Mouse (Mus musculus) neural tube, embryonic 15.5 days (tissue): ENCODE results near the gene Rab20. TPM values are rescaled to one million over a fixed set of nuclear protein-coding genes. Genes with fewer than 3 reads are reported as not detected.

Experiments used
- ATAC-seq: fragments of 200-750 bp; cut with Nextera tagmentation; 2 replicates; pipeline ENCODE4 v1.8.0; 2017; ENCODE audit warnings: mild to moderate bottlenecking, moderate TSS enrichment, moderate library complexity; ENCODE audit not compliant: low FRiP score
- H3K27ac ChIP-seq: fragments of 300-500 bp; sonication (generic); replicated peaks from 2 replicates; pipeline ENCODE4 v1.5.1; 2015; ENCODE audit warnings: mild to moderate bottlenecking, inconsistent platforms
- H3K27me3 ChIP-seq: fragments of 300-500 bp; sonication (generic); replicated peaks from 2 replicates; pipeline ENCODE4 v1.6.1; 2015; ENCODE audit warnings: inconsistent platforms
- H3K36me3 ChIP-seq: fragments of 300-500 bp; sonication (generic); 2 replicates; pipeline ENCODE4 v1.6.1; 2015; ENCODE audit warnings: inconsistent platforms
- H3K4me1 ChIP-seq: fragments of 300-500 bp; sonication (generic); 2 replicates; pipeline ENCODE4 v1.6.1; 2015; ENCODE audit warnings: inconsistent platforms
- H3K4me2 ChIP-seq: fragments of 300-500 bp; sonication (generic); 2 replicates; pipeline ENCODE4 v1.6.1; 2015; ENCODE audit warnings: inconsistent platforms, mild to moderate bottlenecking, moderate library complexity
- H3K4me3 ChIP-seq: fragments of 300-500 bp; sonication (generic); replicated peaks from 2 replicates; pipeline ENCODE4 v1.5.1; 2015; ENCODE audit warnings: mild to moderate bottlenecking, inconsistent platforms
- H3K9ac ChIP-seq: fragments of 300-500 bp; sonication (generic); replicated peaks from 2 replicates; pipeline ENCODE4 v1.6.1; 2015; ENCODE audit warnings: mild to moderate bottlenecking, inconsistent platforms
- H3K9me3 ChIP-seq: fragments of 300-500 bp; sonication (generic); replicated peaks from 2 replicates; pipeline ENCODE4 v1.6.1; 2016; ENCODE audit warnings: inconsistent platforms
- WGBS: fragments of 180-500 bp; shearing (Covaris S2); methylation state at CpG from one replicate; pipeline ENCODE4 v1.1.7; 2015; ENCODE audit warnings: mixed read lengths; 5-methylcytosine and 5-hydroxymethylcytosine counted together
- polyA plus RNA-seq: library from polyadenylated mRNA; unstranded; fragments of >200 nt; fragmentation: Nextera tagmentation; extraction: Ambion mirVana; gene quantifications from 2 replicates; pipeline ENCODE4 v1.2.1, GENCODE M21; 2015

The Rab20 gene
- polyA plus RNA-seq, 1 experiment from 2014 or later: 1.00 TPM

DNA sequence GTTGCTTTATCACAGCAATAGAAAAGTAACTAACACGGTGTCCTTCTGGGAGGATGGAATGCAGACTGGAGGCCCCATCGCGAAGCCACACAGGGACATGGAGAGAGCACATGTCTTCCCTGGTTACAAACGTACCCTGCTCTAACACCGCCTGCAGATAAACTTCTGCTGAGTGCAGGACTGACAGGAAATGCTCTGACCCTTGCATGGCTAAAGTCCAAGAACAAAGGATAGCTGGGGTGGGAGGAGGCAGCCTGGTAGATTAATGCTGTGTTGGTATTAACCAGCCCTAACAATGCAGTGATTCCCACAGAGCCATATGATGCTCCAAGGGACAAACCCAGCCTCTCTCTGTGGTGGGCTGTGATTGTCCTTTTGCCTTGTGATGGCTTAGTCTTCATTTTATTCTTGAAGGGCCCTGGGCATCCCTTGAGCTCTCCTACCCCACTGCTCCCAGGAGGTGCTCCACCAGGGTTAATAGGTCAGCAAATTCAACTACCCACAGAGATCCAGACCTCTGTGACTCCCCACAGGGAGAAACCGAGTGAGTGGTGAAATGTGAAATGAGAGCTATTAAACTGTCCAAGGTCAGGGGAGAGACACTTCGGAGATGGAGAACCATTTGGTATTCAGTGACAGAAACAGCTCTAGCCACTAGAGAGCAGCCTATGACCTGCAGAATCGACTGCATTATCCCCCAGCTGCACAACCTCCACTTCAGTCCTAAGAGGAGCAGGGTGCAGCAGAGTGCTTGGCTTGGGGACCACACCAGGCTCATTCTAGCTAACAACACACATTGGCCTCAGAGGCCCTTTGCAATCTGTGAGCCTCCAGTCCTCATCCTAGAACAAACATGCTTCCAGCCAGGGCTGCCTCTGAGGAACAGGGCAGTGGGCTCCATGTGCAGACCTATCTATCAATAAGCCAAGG is 28.1 kb downstream of the Rab20 start:
- Histone ChIP-seq H3K4me3 (no peak overlapping the region), H3K4me2 (no peak overlapping the region), H3K4me1 (0 out of 2 replicates have a peak, but pooled peaks cover 3% of the 10 kb centered on the region), H3K36me3 (no peaks in the 10 kb centered on the region), H3K9ac (no peak overlapping the region), H3K27me3 (no peaks in the 10 kb centered on the region), H3K27ac (no peak overlapping the region), H3K9me3 (no peaks in the 10 kb centered on the region)
- 30% methylated on average over 8 of the region's 8 CpGs for WGBS
- no peak for ATAC-seq

DNA sequence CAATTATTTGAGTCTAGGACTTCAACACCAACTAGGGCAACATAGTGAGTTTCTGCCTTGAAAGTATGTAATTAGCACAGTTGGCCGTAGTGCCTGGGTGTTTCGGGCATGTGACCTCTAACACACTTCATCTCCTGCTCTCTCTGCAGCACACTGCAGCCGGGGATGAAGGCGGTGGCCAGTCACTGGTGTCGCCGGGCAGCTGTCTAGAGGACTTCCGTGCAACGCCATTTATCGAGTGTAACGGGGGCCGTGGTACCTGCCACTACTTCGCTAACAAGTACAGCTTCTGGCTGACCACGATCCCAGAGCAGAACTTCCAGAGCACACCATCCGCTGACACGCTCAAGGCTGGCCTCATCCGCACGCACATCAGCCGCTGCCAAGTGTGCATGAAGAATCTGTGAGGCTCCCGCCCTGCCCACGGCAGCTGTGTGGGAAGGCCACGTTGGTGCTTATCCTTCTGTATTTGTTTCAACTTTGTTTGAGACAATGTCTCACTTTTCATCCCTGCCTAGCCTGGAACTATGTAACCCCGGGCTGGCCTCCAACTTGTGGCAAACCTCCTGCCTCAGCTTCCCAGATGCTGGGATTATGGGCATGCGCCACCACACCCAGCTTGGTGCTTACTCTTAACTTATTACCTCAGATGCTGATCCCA is 30.5 kb downstream of the Rab20 start:
- H3K9ac ChIP-seq: no peak overlapping the region
- no peak overlapping the region for H3K4me3 ChIP-seq
- H3K27me3 ChIP-seq: no peaks in the 10 kb centered on the region
- 0 out of 2 replicates have a peak, but pooled peaks cover 3% of the 10 kb centered on the region for H3K4me1 ChIP-seq
- no peak overlapping the region for H3K4me2 ChIP-seq
- ATAC-seq: no peak
- no peaks in the 10 kb centered on the region for H3K9me3 ChIP-seq
- H3K27ac ChIP-seq: no peak overlapping the region
- H3K36me3 ChIP-seq: no peaks in the 10 kb centered on the region
- WGBS: 95% methylated on average over 23 of the region's 23 CpGs

DNA sequence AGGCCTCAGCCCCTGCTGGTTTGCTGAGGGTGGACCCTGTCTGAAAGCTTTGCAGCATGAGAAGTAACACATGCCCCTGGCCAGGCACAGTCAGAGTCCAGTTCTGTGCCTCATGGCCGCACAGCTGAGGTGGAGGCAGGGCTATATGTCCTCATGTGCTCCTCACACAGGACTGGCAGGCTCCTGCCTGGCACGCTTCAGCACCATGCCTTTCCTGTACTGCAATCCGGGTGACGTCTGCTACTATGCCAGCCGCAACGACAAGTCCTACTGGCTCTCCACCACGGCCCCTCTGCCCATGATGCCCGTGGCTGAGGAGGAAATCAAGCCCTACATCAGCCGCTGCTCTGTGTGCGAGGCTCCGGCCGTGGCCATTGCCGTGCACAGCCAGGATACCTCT is 32.7 kb downstream of the Rab20 start:
- H3K9me3 ChIP-seq: no peaks in the 10 kb centered on the region
- no peak overlapping the region for H3K4me2 ChIP-seq
- H3K27me3 ChIP-seq: no peaks in the 10 kb centered on the region
- H3K9ac ChIP-seq: no peak overlapping the region
- no peak overlapping the region for H3K4me3 ChIP-seq
- ATAC-seq: no peak
- H3K36me3 ChIP-seq: no peaks in the 10 kb centered on the region
- H3K27ac ChIP-seq: no peak overlapping the region
- 0 out of 2 replicates have a peak, but pooled peaks cover under 1% of the 10 kb centered on the region for H3K4me1 ChIP-seq
- WGBS: 94% methylated on average over 13 of the region's 13 CpGs

DNA sequence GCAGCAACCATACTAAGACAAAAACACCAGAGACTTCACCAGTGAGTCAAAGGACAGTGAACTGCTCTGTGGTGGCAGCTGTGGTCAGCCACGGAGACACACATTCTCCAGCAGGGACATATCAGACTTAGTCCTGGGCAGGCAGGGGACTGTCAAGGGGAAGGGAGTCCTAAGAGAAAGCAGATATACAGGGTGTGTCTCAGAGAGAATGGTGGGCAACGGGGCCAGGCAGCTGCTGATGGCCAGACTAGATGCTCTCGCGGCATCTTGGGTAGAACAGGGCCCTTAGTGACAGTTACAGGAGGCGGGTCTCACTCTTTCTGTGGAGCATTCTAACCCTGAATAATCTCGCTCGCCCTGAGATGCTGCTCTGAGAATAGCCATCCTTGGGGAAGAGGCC is 34.3 kb downstream of the Rab20 start:
- 85% methylated on average over 7 of the region's 7 CpGs for WGBS
- H3K36me3 ChIP-seq: no peaks in the 10 kb centered on the region
- no peak overlapping the region for H3K4me2 ChIP-seq

DNA sequence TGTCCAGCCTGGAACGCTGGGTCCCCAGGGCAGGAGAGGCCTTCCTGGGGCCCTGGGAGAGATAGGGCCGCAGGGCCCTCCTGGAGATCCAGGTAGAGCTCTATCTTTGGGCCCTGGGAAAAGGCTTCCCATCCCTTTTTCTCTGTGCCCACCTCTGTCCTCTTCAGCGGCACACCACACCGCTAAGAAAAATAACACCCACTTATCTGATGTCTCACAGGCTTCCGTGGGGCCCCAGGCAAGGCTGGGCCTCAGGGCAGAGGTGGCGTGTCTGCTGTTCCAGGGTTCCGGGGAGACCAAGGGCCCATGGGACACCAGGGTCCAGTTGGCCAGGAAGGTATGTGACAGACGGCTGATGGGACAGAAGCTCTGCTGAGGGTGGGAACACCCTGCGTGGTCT is 34.9 kb downstream of the Rab20 start:
- H3K36me3 ChIP-seq: no peaks in the 10 kb centered on the region
- no peaks in the 10 kb centered on the region for H3K27me3 ChIP-seq
- H3K9ac ChIP-seq: no peak overlapping the region
- H3K4me3 ChIP-seq: no peak overlapping the region
- 95% methylated on average over 9 of the region's 9 CpGs for WGBS
- no peak overlapping the region for H3K4me2 ChIP-seq
- no peak for ATAC-seq
- no peaks in the 10 kb centered on the region for H3K9me3 ChIP-seq
- no peaks in the 10 kb centered on the region for H3K4me1 ChIP-seq
- H3K27ac ChIP-seq: no peak overlapping the region

More for the DNA sequence above, 34.3 kb downstream of the Rab20 start:
- Histone ChIP-seq H3K9ac (no peak overlapping the region), H3K27ac (no peak overlapping the region), H3K9me3 (no peaks in the 10 kb centered on the region), H3K4me3 (no peak overlapping the region), H3K4me1 (no peaks in the 10 kb centered on the region), H3K27me3 (no peaks in the 10 kb centered on the region)
- ATAC-seq: no peak

DNA sequence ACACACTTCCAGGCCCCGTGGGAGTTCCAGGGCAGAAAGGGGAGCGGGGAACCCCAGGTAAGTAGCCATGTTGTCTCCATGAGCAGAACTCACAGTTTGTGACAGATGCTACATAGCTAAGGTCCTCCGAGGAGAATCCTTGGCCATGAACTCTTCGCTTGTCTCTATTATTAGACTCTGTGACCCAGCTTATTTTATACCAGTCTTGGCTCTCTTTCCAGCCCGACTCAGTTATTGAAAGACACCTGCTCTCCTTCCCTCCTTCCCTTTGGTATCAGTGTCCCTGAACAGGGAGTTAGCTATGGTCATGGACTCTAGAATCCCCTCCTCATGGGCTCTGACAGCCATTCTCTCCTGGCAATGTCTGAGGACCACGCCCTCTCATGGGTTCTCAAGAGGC is 37.2 kb downstream of the Rab20 start:
- WGBS: 95% methylated on average over 6 of the region's 6 CpGs
- H3K4me1 ChIP-seq: no peaks in the 10 kb centered on the region
- no peak overlapping the region for H3K4me3 ChIP-seq
- no peaks in the 10 kb centered on the region for H3K27me3 ChIP-seq
- no peaks in the 10 kb centered on the region for H3K9me3 ChIP-seq
- no peak overlapping the region for H3K9ac ChIP-seq
- H3K4me2 ChIP-seq: no peak overlapping the region
- H3K27ac ChIP-seq: no peak overlapping the region
- ATAC-seq: no peak
- H3K36me3 ChIP-seq: no peaks in the 10 kb centered on the region

DNA sequence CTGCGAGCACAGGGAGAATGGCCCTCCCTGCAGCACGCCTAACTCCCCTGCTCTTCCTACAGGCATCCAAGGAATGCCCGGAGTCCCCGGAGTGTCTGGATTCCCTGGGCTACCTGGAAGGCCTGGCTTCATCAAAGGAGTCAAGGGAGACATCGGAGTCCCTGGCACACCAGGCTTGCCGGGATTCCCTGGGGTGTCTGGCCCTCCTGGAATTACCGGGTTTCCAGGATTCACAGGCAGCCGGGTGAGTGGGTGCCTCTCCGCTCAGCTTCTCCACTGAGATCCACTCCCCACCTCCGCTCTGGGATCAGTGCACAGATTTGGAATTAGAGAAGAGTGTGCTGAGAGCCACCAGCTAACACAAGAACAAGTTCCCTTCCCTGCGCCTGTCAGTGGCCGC is 40.6 kb downstream of the Rab20 start:
- Histone ChIP-seq H3K4me1 (no peaks in the 10 kb centered on the region), H3K36me3 (0 out of 2 replicates have a peak, but pooled peaks cover 6% of the 10 kb centered on the region), H3K9me3 (no peaks in the 10 kb centered on the region), H3K9ac (no peak overlapping the region), H3K4me2 (no peak overlapping the region), H3K27me3 (no peaks in the 10 kb centered on the region), H3K4me3 (no peak overlapping the region), H3K27ac (no peak overlapping the region)
- ATAC-seq: no peak
- WGBS: 65% methylated on average over 12 of the region's 12 CpGs

DNA sequence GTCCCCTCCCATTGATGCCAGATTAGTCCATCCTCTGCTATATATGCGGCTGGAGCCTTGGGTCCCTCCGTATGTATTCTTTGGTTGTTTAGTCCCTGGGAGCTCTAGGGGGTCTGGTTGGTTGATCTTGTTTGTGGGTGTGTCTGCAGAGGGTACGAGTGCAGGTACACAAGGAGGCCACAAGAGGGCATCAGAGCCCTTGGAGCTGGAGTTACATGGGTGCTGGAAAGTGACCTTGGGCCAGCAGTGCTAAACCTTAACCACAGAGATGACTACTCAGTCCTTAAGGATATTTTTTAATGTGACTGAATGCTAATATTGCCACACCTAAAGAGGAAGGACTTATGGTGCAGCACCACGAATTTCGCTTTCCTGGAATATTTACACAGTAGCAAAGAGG is 47.8 kb downstream of the Rab20 start:
- 0 out of 2 replicates have a peak, but pooled peaks cover 2% of the 10 kb centered on the region for H3K36me3 ChIP-seq
- H3K4me3 ChIP-seq: no peak overlapping the region
- H3K4me1 ChIP-seq: no peaks in the 10 kb centered on the region
- H3K9me3 ChIP-seq: no peaks in the 10 kb centered on the region
- no peak overlapping the region for H3K27ac ChIP-seq
- H3K9ac ChIP-seq: no peak overlapping the region
- H3K27me3 ChIP-seq: no peaks in the 10 kb centered on the region
- H3K4me2 ChIP-seq: no peak overlapping the region
- 59% methylated on average over 5 of the region's 5 CpGs for whole genome bisulfite sequencing
- ATAC-seq: no peak

DNA sequence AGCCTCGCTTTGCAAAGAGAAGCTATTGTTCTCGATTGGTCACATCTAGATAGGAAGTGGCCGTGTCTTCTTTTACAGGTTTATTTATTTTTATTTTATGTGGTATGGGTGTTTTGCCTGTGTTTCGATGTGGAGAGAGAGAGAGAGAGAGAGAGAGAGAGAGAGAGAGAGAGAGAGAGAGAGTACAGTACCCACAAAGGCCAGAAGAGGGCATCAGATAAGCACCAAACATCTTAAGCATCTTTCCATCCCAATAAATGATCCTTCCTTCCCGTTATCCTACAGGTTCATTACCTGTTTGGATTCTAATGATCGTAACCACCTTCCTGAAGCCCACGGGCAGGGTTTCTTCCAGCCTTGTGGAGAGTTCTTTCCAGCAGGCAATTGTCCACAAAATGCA is 55.4 kb downstream of the Rab20 start:
- no peak for ATAC-seq
- no peak overlapping the region for H3K9ac ChIP-seq
- no peaks in the 10 kb centered on the region for H3K9me3 ChIP-seq
- WGBS: 51% methylated on average over 7 of the region's 7 CpGs
- H3K4me2 ChIP-seq: no peak overlapping the region
- peaks cover 9% of the 10 kb centered on the region for H3K4me1 ChIP-seq
- H3K27ac ChIP-seq: no peak overlapping the region
- no peaks in the 10 kb centered on the region for H3K36me3 ChIP-seq
- no peak overlapping the region for H3K4me3 ChIP-seq
- H3K27me3 ChIP-seq: no peaks in the 10 kb centered on the region

DNA sequence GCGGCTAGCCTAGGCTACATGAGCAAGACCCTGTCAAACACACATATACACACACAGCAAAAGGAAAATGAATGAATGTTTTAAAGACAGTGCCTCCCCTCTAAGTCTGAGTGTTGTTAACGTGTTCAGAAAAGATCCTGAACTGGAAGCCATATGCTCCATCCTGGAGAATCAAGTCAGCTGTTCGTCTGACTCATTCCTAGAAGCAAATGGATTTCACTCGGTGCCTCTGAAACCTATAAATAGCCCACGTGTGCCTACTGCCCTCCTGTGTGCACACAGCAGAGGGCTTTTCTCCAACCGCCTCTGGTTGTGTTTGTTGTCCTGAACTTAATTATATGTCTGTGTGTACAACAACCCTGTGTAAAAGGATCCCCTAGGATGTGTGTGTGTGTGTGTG is 56.5 kb downstream of the Rab20 start:
- H3K9ac ChIP-seq: no peak overlapping the region
- no peak overlapping the region for H3K4me3 ChIP-seq
- H3K9me3 ChIP-seq: no peaks in the 10 kb centered on the region
- H3K27me3 ChIP-seq: no peaks in the 10 kb centered on the region
- H3K4me1 ChIP-seq: peaks cover 9% of the 10 kb centered on the region
- 86% methylated on average over 6 of the region's 6 CpGs for WGBS
- H3K27ac ChIP-seq: no peak overlapping the region
- H3K4me2 ChIP-seq: no peak overlapping the region
- ATAC-seq: no peak
- no peaks in the 10 kb centered on the region for H3K36me3 ChIP-seq

DNA sequence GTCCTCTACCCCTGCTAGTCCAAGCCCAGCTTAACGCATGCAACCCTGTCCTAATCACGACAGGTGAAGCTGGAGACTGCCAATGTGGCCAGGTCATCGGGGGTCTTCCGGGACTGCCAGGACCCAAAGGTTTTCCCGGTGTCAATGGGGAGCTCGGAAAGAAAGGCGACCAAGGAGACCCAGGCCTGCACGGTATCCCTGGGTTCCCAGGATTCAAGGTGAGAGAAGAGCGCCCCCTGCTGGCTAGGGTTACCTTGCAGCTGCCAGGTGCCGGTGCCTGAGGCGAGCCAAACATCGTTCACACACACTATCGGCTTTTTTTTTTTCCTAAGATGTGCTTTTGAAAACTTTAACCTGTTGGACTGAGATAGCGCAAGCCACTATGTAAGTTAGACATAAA is 57.4 kb downstream of the Rab20 start:
- Histone ChIP-seq H3K4me3 (no peak overlapping the region), H3K27ac (no peak overlapping the region), H3K27me3 (no peaks in the 10 kb centered on the region), H3K9ac (no peak overlapping the region), H3K36me3 (no peaks in the 10 kb centered on the region), H3K4me1 (peaks cover 9% of the 10 kb centered on the region), H3K4me2 (no peak overlapping the region), H3K9me3 (no peaks in the 10 kb centered on the region)
- WGBS: 57% methylated on average over 14 of the region's 14 CpGs
- no peak for ATAC-seq

DNA sequence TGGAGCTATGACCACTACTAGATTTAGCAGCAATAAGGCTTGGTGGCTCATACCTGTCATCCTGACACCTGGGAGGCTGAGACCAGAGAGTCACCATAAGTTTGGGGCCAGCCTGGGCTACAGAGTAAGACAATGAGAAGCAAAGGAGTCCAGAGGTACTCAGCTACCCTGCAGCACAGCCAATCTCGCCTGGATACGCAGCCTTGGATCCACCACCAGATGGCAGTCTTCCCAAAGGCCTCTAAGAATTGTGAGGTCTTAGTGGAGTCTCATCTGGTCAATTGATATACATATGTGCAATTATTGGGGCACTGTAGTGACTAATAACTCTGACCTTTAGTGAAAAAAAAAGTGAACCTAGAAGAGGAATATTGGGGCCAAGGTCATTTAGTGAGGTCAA is 58.9 kb downstream of the Rab20 start:
- H3K36me3 ChIP-seq: no peaks in the 10 kb centered on the region
- no peak overlapping the region for H3K4me2 ChIP-seq
- H3K9me3 ChIP-seq: no peaks in the 10 kb centered on the region
- H3K27ac ChIP-seq: peak overlapping the region; percentile 51
- H3K27me3 ChIP-seq: no peaks in the 10 kb centered on the region
- H3K4me3 ChIP-seq: no peak overlapping the region
- no peak overlapping the region for H3K9ac ChIP-seq
- 14% methylated on average over 2 of the region's 2 CpGs for WGBS
- peak; percentile 51; the same call in 1 of the 2 replicates for ATAC-seq
- H3K4me1 ChIP-seq: peaks cover 13% of the 10 kb centered on the region
